In the genomic region with DNA sequence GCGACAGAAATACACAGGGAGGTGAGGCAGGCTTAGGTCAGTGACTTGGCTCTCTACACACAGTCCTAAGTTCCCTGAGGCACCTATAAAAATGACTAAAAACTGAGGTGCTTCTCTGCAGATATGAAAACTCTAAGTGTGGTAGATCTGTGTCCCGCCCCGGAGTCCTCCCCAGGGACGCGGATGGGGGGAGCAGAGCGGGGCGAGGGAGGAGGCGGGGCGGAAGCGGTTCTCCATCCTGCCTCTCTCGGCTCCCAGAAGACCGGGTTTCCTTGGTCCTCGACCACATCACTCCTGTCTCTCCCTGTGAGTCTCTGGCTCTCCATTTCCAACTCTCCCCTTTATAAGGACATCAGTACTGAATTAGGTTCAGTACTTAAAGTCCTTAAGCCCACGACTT, we compare ENCODE assay signal across 7 mouse cellular contexts. TPM values are rescaled to one million over a fixed set of nuclear protein-coding genes. Genes with fewer than 3 reads are reported as not detected.
A peak's percentile ranks its signal among the peaks of the same experiment; 100 is the strongest.
DNase-seq lines count a peak whose midpoint lies in the region; ATAC-seq lines count a peak whose summit lies in the region.

No protein-coding gene starts in this region.

- H3K9ac ChIP-seq in embryonic facial prominence, embryonic 13.5 days, result peak overlapping the region; percentile 47
- 0 out of 2 replicates have a peak overlapping the region, but pooled peaks have one; percentile 34 for H3K9ac ChIP-seq in hindbrain, embryonic 11.5 days (ENCODE audit: low read depth, low read length)
- H3K9ac ChIP-seq in liver, embryonic 11.5 days (ENCODE audit: low read depth, low read length), result peak overlapping the region; percentile 41; the same call in 1 of the 2 replicates

- H3K27ac ChIP-seq in embryonic facial prominence, embryonic 13.5 days, result peak overlapping the region; percentile 3; the same call in 1 of the 2 replicates
- no peak overlapping the region for H3K27ac ChIP-seq in hindbrain, embryonic 11.5 days (ENCODE audit: low read depth, low read length)
- 0 out of 2 replicates have a peak overlapping the region, but pooled peaks have one; percentile 28 for H3K27ac ChIP-seq in liver, embryonic 11.5 days (ENCODE audit: low read depth, low read length)

- peaks cover 40% of the 10 kb centered on the region for H3K4me1 ChIP-seq in embryonic facial prominence, embryonic 13.5 days
- 0 out of 2 replicates have a peak, but pooled peaks cover 4% of the 10 kb centered on the region for H3K4me1 ChIP-seq in hindbrain, embryonic 11.5 days (replicated peaks; ENCODE audit: control insufficient read depth, insufficient read depth, low read length)
- peaks cover 59% of the 10 kb centered on the region for H3K4me1 ChIP-seq in liver, embryonic 11.5 days (replicated peaks; ENCODE audit: control insufficient read depth, insufficient read depth, low read length)

- no peaks in the 10 kb centered on the region for H3K36me3 ChIP-seq in embryonic facial prominence, embryonic 13.5 days
- H3K36me3 ChIP-seq in hindbrain, embryonic 11.5 days (ENCODE audit: control insufficient read depth, insufficient read depth, low read length), result no peaks in the 10 kb centered on the region
- peaks cover 5% of the 10 kb centered on the region; the same call in 1 of the 2 replicates for H3K36me3 ChIP-seq in liver, embryonic 11.5 days (ENCODE audit: control insufficient read depth, insufficient read depth, low read length)
- no peaks in the 10 kb centered on the region for H3K36me3 ChIP-seq in splenic B cell, adult 2 months (ENCODE audit: control insufficient read depth, insufficient read depth, low read length, poor library complexity, severe bottlenecking)

- H3K4me3 ChIP-seq in embryonic facial prominence, embryonic 13.5 days, result peak overlapping the region; percentile 30
- H3K4me3 ChIP-seq in hindbrain, embryonic 11.5 days (ENCODE audit: low read depth, low read length), result peak overlapping the region; percentile 20; the same call in 1 of the 2 replicates
- peak overlapping the region; percentile 29 for H3K4me3 ChIP-seq in liver, embryonic 11.5 days (ENCODE audit: low read depth, low read length)

- under 1% methylated on average over 14 of the region's 14 CpGs for WGBS in embryonic facial prominence, embryonic 13.5 days
- 2% methylated on average over 13 of the region's 14 CpGs for WGBS in hindbrain, embryonic 11.5 days
- 0% methylated on average over 14 of the region's 14 CpGs for WGBS in liver, embryonic 11.5 days

- H3K4me2 ChIP-seq in embryonic facial prominence, embryonic 13.5 days, result peak overlapping the region; percentile 59
- H3K4me2 ChIP-seq in hindbrain, embryonic 11.5 days (replicated peaks; ENCODE audit: low read depth, low read length), result peak overlapping the region; percentile 21; the same call in 1 of the 2 replicates
- peak overlapping the region; percentile 71 for H3K4me2 ChIP-seq in liver, embryonic 11.5 days

- no peak for ATAC-seq in embryonic facial prominence, embryonic 13.5 days (ENCODE audit: insufficient number of reproducible peaks, insufficient read depth, low FRiP score, low TSS enrichment, low read depth)
- ATAC-seq in hindbrain, embryonic 11.5 days (ENCODE audit: low FRiP score), result no peak
- peak; percentile 37; the same call in 1 of the 2 replicates for ATAC-seq in liver, embryonic 11.5 days (replicated peaks; ENCODE audit: low FRiP score)

- peak; percentile 84 for DNase-seq in 3134 (ENCODE audit: extremely low read depth, insufficient read length, low spot score)
- peak; percentile 55 for DNase-seq in CD4-positive helper T cell, adult 2 months (ENCODE audit: low read depth, low spot score)
- peak; percentile 57 for DNase-seq in hindbrain, embryonic 11.5 days (ENCODE audit: low spot score)
- DNase-seq in liver, embryonic 11.5 days (ENCODE audit: low spot score), result peak; percentile 43
- peak; percentile 58 for DNase-seq in splenic B cell, adult 2 months (ENCODE audit: low read depth, low spot score)
- no peak for DNase-seq in urinary bladder, postnatal 25 days (ENCODE audit: low spot score)

- H3K9me3 ChIP-seq in embryonic facial prominence, embryonic 13.5 days, result no peaks in the 10 kb centered on the region
- H3K9me3 ChIP-seq in hindbrain, embryonic 11.5 days (ENCODE audit: control insufficient read depth, low read length), result no peaks in the 10 kb centered on the region
- no peaks in the 10 kb centered on the region for H3K9me3 ChIP-seq in liver, embryonic 11.5 days (ENCODE audit: control insufficient read depth, low read length)

- H3K27me3 ChIP-seq in embryonic facial prominence, embryonic 13.5 days, result peaks cover 53% of the 10 kb centered on the region
- H3K27me3 ChIP-seq in hindbrain, embryonic 11.5 days (ENCODE audit: control insufficient read depth, insufficient read depth, low read length), result peaks cover 19% of the 10 kb centered on the region
- peaks cover 2% of the 10 kb centered on the region; the same call in 1 of the 2 replicates for H3K27me3 ChIP-seq in liver, embryonic 11.5 days (replicated peaks; ENCODE audit: control insufficient read depth, insufficient read depth, low read length)
- no peaks in the 10 kb centered on the region for H3K27me3 ChIP-seq in splenic B cell, adult 2 months (ENCODE audit: control insufficient read depth, insufficient read depth, low read length, poor library complexity, severe bottlenecking)

RNA-seq across cellular contexts. Expression of gene Trhr2, which starts 16.8 kb away (rescaled TPM):
- 0.26 and 0.66 TPM in 2 replicates for polyA plus RNA-seq in embryonic facial prominence, embryonic 13.5 days (2015; fragmentation: Nextera tagmentation; extraction: Ambion mirVana)
- polyA plus RNA-seq in hindbrain, embryonic 11.5 days (2014; fragmentation: Nextera tagmentation; extraction: Ambion mirVana), result 0.11 and 0.25 TPM in 2 replicates
- not detected in 2 replicates for polyA plus RNA-seq in liver, embryonic 11.5 days (2014; fragmentation: Nextera tagmentation; extraction: Ambion mirVana)

RNA-seq across cellular contexts. Expression of gene Zc3h18, which starts 32.7 kb away (rescaled TPM):
- polyA plus RNA-seq in embryonic facial prominence, embryonic 13.5 days (2015; fragmentation: Nextera tagmentation; extraction: Ambion mirVana), result 54.8 and 59.1 TPM in 2 replicates
- 38.4 and 38.6 TPM in 2 replicates for polyA plus RNA-seq in hindbrain, embryonic 11.5 days (2014; fragmentation: Nextera tagmentation; extraction: Ambion mirVana)
- polyA plus RNA-seq in liver, embryonic 11.5 days (2014; fragmentation: Nextera tagmentation; extraction: Ambion mirVana), result 41.3 and 44.2 TPM in 2 replicates

Comparison
In these comparisons a context has a peak if more than half of its experiments do, and no peak if none do; other contexts are left out.
1. H3K4me2 ChIP-seq: peak in every context shown above with its lines; median percentile 71 in liver, embryonic 11.5 days; 59 in embryonic facial prominence, embryonic 13.5 days; 21 in hindbrain, embryonic 11.5 days.